Mouse (Mus musculus) B cell, adult 2 months (primary cell): ENCODE measurements around the gene Armc8.
A peak's percentile ranks its signal among the peaks of the same experiment; 100 is the strongest.
"Not testable (repeated sequence)": the region's sequence is repeated elsewhere in the genome, so short reads cannot be mapped to it uniquely, and the experiment has no call there.

ENCODE experiments used
- DNase-seq, 2 experiments: peaks; one replicate each; pipeline ENCODE4 v3.0.0; 2022

Gene Armc8

DNA sequence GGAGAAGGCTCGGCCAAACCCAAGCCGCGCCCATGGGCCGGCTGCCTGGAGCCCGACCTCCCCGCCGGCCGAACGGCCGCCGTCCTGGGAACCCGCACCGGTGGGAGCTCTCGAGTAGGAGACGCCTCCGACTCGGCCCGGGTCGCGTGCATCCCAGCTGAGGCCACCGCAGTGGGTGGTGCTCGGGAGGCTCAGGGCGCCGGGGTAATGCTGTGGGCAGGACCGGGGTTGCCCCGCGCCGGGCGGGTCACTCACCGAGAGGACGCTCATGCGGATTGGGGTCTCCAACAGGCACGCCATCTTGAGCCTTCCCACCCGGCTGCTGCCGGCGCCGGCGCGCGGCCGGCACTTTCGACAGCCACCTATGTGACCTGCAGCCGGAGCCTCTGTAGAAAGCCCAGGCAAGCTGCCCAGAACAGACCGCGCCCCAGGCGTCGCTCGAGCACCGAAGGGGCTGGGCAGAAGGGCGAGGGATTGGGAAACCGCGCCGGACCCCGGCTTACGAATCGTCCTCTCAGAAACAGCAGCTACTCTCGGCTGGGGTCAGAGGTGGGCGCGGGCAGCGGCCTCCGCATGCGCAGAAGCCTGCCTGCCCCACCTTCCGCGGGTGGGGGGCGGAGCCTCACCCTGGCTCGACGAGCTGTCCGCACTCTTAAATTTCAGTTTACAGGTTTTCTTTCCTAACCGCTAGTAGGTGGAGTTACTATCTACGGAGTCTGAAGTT lies at the start of gene Armc8:
Gene Armc8 (minus strand): TSS at position 553 of the 724 bp plus-strand sequence.
- DNase-seq = peak; percentile 93 to 95

DNA sequence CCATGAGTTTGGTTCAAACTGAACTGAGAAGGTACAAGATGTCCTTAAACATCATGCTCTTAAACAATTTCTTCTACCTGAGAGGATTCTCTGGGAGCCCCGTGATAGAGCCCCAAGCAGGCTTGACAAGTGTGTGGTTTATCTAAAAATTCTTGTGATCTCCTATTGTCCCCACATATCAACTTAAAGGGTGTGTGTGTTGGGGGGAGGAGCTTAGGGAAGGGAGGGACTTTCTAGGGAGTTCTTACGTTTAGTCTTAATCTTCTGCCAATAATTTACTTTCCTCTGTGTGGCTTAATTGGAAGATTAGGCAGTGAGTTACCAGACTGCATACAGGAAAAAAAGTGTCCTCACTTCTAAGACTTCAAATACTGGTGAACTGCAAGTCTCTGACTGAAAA lies 43.5 kb upstream of the Armc8 start, which contains the start of gene A4gnt:
Gene A4gnt (plus strand): TSS at position 301 of the 400 bp plus-strand sequence.
- DNase-seq = no peak

DNA sequence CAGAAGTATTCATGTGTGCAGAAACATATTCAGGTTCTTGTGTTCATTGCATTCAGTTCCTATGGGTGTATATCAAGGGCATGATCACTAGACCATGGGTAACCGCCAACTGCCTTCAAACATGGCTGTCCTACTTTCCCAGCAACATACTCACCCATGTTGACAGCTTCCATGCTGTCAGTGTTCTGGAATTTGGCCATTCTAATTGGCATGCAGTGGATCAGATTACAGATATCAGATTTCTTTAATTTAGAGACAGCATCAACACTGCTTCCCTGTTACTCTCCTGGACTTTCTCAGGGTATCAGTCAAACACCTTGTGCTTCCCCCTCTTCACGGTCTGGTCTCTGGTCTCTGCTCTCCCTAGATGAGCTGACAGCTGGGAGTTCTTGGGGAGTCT lies 34.9 kb upstream of the Armc8 start:
- DNase-seq = no peak

DNA sequence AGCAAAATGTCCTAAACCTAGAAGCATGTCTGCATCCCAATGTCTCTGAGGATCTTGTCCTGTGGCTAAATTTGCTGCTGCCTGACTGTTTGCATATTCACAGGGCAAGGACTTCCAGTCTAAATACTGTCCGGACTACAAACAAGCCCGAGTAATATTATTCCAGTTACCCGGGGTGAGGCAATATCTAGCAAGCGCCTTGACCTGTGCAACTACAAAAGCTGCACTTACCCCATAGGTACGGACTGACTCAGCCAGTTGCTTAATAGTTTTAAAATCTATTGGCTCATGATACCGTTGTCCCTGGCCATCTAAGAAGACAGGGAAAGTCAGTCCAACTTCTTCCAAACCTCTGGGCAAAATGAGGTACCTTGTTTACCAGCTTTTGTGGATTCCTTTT lies 30.4 kb upstream of the Armc8 start:
- DNase-seq = not testable (repeated sequence)

DNA sequence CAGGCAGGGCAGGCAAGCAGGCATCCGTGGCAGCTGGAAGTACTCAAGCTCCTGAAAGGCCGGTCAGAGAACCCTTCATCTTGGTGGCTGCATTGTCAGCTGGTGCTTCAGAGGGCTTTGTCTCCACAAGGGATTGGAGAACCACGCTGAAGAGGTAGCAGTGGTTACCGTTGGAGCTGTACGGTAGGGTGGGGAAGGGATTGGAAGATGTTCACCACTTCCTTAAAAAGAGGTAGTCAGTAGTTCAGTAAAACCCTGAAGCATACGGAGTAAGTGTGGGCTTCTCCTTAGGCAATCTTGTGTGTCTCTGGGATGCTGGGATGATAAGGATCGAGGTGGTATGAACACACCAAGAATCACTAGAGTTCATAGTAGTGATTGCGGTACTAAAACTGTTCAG lies 22.4 kb upstream of the Armc8 start:
- no peak for DNase-seq

DNA sequence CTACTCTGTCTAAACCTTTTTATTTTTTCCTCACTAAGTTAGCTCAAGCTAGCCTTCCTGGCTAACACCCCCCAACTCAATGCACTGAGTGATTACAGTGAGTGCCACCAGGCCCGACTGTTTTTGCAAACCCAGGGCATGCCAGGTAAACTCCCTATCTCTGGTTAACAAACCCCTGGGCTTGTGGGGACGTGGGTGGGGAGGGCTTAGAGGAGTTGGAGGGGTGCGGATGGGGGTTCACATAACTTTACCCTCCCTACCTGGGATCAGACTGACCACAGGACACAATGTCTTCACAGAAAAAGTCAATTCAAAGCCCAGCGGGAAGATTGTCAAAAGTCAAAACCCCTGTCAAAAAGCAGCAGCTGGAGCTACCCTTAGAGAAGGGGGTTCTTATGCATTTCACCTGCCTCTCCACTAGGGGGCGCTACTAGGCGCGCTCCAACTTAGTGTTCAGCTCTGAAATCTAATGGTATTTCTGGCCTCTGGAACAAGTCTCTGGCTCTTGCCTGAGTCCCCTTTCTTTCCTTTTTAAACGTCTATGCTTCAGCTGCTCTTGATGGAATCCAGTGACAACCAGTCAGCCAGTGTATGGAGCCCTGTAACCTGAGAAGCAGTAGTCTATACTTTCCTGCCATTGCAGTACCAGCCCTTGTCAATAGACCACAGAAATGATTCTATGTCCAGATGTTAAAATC lies 19.0 kb upstream of the Armc8 start:
- peak; percentile 76 to 79 for DNase-seq

DNA sequence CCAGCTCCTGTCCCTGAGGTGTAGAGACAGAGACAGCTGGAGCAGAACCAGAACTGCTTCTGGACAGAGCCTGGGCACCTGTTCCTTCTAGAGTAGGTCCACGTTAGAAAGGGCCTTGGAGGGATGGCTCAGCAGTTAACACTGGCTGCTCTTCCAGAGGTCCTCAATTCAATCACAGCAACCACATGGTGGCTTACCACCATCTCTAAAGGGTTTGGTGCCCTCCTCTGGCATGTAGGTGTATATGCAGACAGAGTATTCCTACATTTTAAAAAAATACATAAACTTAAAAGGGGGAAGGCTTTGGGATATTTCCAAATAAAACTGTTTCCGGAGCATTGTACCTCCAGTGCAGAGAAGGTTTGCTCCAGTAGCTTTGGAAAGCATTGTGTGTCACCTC lies 12.0 kb upstream of the Armc8 start:
- DNase-seq = peak; percentile 54 to 59

DNA sequence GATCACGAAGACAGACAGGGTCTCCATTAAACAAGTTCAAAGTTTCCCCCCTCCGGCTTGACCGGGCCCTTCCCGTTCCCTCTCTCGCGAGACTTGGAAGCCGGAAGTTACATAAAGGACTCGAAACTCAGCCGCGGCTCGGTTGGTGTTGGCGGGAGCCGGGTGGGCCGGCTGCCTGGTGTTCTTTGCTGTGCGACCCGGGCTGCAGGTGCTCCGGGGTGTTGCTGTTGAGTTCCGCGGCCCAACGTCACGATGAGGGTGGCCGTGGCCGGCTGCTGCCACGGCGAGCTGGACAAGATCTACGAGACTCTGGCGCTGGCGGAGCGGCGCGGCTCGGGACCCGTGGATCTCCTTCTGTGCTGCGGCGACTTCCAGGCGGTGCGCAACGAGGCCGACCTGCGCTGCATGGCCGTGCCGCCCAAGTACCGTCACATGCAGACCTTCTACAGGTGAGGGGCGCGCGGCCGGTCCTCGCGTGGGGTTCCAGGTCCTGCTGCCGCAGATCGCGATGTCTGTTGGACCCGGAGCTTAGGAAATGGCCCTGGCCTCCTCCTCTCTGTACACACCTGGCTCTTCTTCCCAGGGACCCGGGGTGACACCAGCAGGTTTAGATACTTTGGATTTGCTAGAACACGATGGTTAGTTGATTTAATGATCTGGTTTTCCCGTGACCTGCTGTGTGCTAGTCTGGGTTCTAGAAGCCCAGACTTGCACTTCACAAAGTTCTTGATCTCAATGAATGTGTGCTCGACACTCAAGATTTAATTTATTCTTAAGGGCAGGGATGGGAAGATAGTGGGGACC lies 7.2 kb upstream of the Armc8 start, which contains the start of gene Dbr1:
Gene Dbr1 (plus strand): TSS at position 123 of the 804 bp plus-strand sequence.
- DNase-seq = peak; percentile 93

DNA sequence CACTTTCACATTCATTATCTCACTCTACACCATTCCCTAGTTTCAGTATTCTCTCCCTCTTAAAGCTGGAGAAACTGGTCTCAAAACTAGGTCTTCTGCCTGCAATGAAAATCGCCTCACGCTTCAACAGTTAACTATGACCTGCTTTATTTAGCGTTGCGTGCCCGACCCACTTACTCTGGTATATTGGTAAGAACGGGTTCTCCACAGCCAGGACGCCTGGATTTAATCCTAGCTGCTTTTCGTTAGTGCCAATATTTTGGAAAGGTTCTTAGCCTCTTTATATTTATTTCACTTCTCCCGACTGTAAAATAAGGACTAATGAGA lies 335 bp upstream of the Armc8 start:
- DNase-seq = no peak

DNA sequence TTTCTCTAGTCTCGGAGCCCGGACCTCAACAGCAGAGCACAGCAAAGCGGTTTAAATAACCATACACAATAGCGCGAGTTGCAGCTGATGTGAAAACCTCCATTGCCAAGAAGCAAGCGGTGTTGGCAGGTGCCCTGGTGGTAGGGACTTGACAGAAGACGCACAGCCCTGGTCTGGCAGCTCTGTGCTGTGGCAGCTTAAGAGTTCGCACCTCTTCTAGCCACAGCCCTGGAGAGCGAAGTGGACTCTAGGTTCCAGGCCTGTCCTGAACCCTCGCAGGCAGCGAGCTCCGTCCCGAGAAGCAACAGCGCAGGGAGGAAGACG lies 714 bp downstream of the Armc8 start:
- no peak for DNase-seq

DNA sequence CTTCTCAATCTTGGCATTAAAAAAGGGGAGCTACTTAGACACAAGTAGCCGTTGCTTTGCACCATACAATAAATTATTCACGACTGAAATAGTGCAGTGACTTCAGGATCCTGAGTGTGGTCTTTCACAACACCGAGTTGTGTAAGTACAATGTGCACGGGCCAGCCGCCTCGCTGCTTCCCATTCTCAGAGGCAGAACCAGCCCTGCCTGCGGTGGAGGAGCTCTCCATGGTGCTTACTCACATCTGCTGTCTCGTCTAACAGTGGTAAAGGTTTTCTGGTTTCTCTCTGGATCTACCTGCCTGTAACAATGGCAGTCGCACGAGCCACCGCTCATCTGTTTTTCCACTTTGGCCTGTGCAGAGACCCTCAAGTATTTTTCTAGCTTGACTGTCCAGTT lies 5.0 kb downstream of the Armc8 start:
- peak; percentile 78 for DNase-seq

DNA sequence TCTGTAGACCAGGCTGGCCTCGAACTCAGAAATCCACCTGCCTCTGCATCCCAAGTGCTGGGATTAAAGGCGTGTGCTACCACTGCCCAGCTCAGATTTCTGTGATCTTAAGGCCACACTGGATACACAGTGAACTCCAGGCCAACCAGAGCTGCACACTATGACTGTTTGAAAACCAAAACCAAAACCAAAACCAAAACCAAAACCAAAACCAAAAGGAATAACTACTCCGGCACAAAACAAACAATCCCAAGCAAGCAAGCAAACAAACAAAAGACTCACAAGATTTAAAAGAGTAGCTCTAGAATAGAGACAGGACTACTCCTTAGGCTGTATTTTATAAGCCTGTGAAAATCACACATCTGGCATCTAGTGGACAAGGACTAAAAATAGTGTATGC lies 8.3 kb downstream of the Armc8 start:
- DNase-seq = no peak

DNA sequence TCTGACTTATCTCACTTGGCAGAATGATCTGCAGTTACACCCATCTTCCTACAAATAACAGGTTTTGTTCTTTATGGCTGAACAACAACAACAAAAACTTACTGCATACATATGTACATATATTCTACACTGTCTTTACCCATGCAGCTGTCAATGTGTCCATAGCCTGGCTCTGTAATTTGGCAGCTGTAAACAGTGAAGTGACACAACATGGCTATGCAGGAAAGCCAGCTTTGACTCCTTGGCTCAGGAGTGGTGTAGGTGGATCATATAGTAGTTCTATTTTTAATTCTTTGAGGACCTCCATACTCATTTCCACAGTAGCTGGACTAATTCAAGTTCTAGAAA lies 9.2 kb downstream of the Armc8 start:
- DNase-seq = no peak

DNA sequence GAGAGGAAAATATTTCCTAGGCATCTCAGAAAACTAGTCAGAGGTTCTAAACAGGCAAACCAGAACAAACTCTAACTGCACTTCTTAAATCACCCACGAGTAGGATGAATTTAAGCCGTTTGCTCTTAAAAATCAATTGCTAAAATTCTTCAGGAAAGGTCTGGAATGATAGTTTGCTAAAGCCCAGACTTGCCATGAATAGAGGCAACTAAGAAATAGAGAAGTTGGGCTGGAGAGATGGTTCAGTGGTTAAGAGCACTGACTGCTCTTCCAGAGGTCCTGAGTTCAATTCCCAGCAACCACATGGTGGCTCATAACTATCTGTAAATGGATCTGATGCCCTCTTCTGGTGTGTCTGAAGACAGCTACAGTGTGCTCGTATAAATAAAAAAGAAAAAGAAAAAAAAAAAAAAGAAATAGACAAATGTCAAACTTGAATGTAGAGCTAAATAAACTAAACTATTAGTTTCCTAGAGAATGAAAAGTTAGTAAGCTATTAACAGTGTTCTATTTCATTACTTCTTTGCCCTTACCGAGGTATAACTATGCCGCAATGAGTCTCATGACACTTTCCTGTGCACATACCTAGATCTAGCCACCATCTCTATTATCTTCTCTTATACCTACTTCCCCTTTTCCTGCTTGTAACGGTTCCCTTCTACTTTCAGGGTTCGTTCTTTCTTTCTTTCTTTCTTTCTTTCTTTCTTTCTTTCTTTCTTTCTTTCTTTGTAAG lies 9.7 kb downstream of the Armc8 start:
- no peak for DNase-seq

DNA sequence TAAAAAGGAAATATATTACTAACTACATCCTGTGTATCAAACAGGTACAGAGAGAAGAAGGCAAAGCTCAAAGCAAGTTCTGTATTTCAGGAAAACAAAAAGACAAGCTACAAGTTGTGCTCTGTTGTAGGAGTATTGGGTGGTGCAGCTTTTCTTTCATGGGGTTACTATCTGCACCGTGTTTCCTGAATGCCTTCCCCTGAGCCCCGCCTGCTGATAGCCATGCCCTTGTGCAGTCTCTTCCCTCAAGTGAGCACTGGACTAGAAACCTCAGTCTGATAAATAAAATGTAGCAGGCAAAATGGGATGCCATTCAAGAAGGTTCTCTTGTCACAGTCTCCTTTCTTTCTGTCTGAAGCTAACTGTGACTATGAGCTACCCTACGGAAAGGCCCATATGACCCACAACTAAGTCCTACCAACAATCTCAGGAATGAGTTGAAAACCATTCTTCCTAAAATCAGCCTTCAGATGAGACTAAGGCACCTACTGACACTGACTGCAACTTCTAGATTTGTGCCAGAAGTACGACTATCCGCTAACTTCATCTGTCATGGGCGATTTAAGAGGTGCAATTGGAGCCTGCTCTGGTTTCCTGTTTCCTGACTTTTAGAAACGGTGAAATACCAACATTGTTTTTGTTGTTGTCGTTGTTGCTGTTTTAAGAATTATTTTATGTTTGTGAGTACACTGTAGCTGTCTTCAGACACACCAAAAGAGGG lies 11.0 kb downstream of the Armc8 start:
- no peak for DNase-seq

DNA sequence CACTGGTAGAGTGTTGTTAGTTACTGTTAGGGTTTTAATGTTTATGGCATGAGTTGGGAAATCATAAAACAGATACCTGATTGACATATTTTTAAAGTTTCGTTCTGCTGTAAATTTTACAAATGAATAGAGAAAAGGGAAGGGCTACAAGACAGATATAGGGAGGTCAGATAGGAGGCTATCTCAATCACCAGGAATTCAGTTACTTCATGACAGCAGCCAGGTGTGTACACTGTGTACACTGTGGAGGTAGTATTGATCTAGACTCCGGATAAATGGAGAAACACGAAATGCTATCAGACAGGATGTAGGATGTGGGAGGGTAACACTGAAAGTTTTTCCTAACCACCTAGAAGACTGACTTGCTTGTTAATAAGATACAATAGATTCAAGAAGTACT lies 13.4 kb downstream of the Armc8 start:
- no peak for DNase-seq

DNA sequence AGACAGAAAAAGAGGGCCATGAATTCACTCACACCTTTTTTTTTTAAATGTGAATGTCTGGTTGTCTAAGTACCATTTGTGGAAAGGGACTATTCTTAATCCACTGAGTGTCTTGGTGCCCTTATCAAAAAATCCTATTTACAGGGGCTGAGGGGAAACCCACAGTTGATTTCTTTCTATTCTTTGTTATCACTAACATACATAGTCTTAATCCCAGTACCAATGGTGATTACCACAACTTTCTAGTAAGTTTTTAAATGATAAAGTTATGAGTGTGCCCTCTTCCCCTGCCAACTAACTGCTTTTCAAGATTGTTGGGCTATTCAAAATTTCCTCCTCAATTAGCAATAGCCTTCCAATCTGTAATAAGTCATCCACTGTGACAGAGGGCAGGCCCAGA lies 14.6 kb downstream of the Armc8 start:
- DNase-seq = no peak

DNA sequence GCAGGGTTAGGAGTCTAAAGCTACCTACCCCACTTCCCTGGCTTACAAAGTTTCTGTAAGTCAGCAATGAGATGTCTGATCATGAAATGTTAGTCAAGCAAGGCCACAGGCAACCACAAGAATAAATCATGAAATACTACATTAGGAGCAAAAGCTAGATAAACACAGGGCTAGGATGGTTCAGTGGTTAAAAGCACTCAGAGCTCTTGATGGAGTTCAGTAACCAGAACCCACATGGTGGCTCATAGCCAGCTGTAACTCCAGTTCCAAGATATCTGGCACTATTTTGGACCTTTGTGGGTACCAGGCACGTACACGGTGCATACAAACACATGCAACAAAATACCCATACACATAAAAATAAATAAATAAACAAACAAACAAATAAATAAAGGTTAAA lies 15.7 kb downstream of the Armc8 start:
- DNase-seq = no peak

DNA sequence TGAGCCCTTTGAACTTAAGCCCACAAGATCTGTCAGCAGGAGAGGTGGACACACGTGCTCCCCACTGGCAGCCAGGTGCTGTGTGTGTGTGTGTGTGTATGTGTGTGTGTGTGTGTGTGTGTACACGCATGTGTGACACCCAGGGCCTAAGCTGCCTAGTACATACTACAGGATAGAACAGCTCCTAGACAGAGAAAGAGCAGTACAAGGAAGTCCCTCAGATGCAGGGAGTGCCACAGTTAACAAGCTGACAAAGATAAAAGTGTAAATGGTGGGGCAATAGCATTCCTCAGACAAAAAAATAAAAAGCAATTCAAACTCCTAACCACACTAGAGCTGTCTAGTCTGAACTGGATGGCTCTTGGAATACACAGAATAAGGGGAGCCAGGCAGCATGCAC lies 16.6 kb downstream of the Armc8 start:
- DNase-seq = no peak

DNA sequence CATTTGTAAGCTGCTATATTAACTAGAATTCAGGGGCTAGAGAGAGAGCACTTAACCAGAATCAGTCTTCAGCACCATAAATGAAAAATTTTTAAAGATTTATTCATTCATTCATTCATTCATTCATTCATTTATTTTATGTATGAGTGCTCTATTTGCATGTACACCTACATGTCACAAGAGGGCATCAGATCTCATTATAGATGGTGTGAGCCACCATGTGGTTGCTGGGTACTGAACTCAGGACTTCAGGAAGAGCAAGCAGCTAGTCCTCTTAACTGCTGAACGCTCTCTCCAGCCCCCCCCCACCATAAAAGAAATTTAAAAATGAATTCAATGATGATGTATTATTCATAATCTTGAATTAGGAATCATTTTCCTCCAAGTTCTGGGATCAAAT lies 22.4 kb downstream of the Armc8 start:
- DNase-seq = peak in 1 of 2 experiments; percentile 6

DNA sequence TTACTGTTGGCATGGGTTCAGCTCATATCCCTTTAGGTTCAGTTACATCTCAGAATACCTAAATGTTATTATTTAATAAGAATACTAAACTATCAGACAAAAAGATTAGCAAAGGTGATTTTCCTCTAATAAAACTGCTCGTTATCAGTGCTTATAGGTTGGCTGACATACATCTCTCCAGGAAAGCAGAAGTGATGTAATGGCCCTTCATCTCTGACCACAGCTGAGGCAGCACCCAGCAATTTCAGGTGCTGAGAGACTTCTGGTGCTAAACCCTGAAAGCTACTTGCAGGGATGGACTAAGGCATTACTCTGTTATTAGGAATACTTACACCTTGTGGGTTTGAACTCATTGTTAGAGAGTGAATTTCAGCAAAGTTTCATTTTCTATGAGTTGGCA lies 36.8 kb downstream of the Armc8 start:
- no peak for DNase-seq

DNA sequence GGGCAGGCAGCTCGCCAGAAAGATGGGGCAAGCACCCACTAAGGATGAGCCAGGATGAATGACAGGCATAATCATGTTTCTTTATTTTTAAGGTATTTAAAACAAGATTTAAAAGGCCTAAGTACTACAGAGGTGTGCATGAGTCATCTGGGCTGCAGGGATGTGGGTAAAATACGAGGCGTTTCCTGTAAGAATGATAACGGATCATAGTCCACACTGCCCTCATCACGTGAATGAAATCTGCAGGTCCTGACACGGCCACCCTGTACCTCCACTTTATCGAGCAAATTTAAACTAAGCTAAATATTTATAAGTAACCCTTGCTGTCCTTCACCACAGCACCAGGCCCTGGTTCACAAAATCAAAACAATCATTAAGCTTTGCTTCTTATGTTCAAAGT lies 62.8 kb downstream of the Armc8 start:
- DNase-seq = no peak

DNA sequence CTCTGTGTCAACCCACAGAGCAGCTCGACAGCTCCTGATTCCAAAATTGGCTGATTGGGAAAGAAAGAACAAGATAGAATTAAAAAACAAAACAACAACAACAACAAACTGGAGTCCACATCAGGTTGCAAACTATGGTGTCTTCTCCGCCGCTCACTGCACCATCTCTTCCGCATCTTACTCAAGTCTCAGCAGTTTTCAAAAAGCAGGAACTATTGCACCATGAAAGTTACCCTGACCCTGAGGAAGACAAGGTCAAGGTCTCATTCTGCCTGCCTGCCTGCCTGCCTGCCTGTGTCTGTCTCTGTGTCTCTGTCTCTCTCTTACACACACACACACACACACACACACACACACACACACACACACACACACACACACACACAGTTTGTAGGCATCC lies 69.4 kb downstream of the Armc8 start:
- no peak for DNase-seq
